Mouse (Mus musculus) small intestine, adult 2 months (tissue): ENCODE data around the gene Neb.

Experiments used
- CTCF ChIP-seq: fragments of 200-500 bp; IDR thresholded peaks from 2 replicates; pipeline ENCODE4 v1.5.1; 2012; ENCODE audit warnings: low read depth, mild to moderate bottlenecking, control low read depth, inconsistent platforms, low read length, moderate library complexity, mixed read lengths; ENCODE audit not compliant: insufficient replicate concordance, insufficient read length; ENCODE audit errors: extremely low read depth
- POLR2A ChIP-seq: fragments of 200-500 bp; IDR thresholded peaks from 2 replicates; pipeline ENCODE4 v1.6.1; 2012; ENCODE audit warnings: low read depth, mild to moderate bottlenecking, control low read depth, inconsistent platforms, low read length, moderate library complexity

DNA sequence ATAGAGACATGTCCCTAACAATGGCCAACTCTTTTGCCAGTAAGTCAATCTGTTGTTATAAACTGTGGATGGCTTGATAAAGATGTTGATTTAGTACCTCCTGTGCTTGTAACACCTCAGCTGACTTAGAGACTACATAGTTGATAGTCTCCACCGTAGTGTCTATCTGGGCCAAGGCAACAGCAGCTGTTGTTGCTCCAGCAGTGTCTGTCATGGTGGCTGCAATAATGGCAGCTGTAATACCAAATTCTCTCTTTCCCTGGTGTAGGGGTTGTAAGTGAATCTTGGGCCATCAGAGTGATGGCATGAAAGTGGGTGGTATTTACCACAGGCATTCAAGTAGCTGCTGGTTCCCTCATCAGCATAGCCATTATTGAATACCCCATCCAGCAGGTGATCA is 27.2 kb downstream of the Neb start:
- TF ChIP-seq POLR2A (no peak), CTCF (no peak)
